Mouse (Mus musculus) forebrain, postnatal 0 days (tissue): ENCODE measurements around the gene Sh3bgr. TPM values are rescaled to one million over a fixed set of nuclear protein-coding genes. Genes with fewer than 3 reads are reported as not detected.

Source experiments
- ATAC-seq: fragments of 200-750 bp; cut with Nextera tagmentation; 2 replicates; pipeline ENCODE4 v1.8.0; 2017; ENCODE audit warnings: mild to moderate bottlenecking, moderate library complexity
- DNase-seq: peaks from one replicate; pipeline ENCODE4 v3.0.0-alpha.2; 2015
- H3K27ac ChIP-seq: fragments of 300-500 bp; sonication (generic); 2 replicates; pipeline ENCODE4 v1.5.1; 2014; ENCODE audit warnings: low read depth, mild to moderate bottlenecking, antibody characterized with exemption, low read length, moderate library complexity, mixed read lengths
- H3K27me3 ChIP-seq: fragments of 300-500 bp; sonication (generic); 2 replicates; pipeline ENCODE4 v1.6.1; 2014; ENCODE audit warnings: mild to moderate bottlenecking, low read length, mixed read lengths; ENCODE audit not compliant: insufficient read depth
- H3K36me3 ChIP-seq: fragments of 300-500 bp; sonication (generic); 2 replicates; pipeline ENCODE4 v1.6.1; 2014; ENCODE audit warnings: mild to moderate bottlenecking, moderate library complexity; ENCODE audit not compliant: insufficient read depth
- H3K4me1 ChIP-seq: fragments of 300-500 bp; sonication (generic); 2 replicates; pipeline ENCODE4 v1.6.1; 2014; ENCODE audit warnings: antibody characterized with exemption; ENCODE audit not compliant: insufficient read depth
- H3K4me2 ChIP-seq: fragments of 300-500 bp; sonication (generic); 2 replicates; pipeline ENCODE4 v1.6.1; 2014; ENCODE audit warnings: low read depth, mild to moderate bottlenecking, moderate library complexity
- H3K4me3 ChIP-seq: fragments of 300-500 bp; sonication (generic); 2 replicates; pipeline ENCODE4 v1.5.1; 2014; ENCODE audit warnings: low read depth, low read length, mixed read lengths
- H3K9ac ChIP-seq: fragments of 300-500 bp; sonication (generic); 2 replicates; pipeline ENCODE4 v1.6.1; 2014; ENCODE audit warnings: mild to moderate bottlenecking
- H3K9me3 ChIP-seq: fragments of 300-500 bp; sonication (generic); 2 replicates; pipeline ENCODE4 v1.6.1; 2016; ENCODE audit warnings: low read length
- CTCF ChIP-seq: sonication (generic); IDR thresholded peaks from 2 replicates; pipeline ENCODE4 v1.5.1; 2016; ENCODE audit warnings: antibody characterized with exemption, control low read depth, low read depth
- WGBS: fragments of 180-500 bp; shearing (Covaris S2); extraction: QIAGEN DNeasy Blood & Tissue Kit; methylation state at CpG from one replicate; pipeline ENCODE4 v1.1.7; 2014; 5-methylcytosine and 5-hydroxymethylcytosine counted together
- polyA plus RNA-seq: library from polyadenylated mRNA; unstranded; fragments of >200 nt; fragmentation: Nextera tagmentation; extraction: Ambion mirVana; gene quantifications from 2 replicates; pipeline ENCODE4 v1.2.1, GENCODE M21; 2015
- total RNA-seq: library from RNA; depleted of rRNA; stranded (reverse); fragments of >200 nt; gene quantifications from 2 replicates; pipeline ENCODE4 v1.2.3, GENCODE M21; 2014

Gene Sh3bgr
- total and polyA plus RNA-seq, 2 experiments from 2014 or later: 0.86 to 3.2 TPM

DNA sequence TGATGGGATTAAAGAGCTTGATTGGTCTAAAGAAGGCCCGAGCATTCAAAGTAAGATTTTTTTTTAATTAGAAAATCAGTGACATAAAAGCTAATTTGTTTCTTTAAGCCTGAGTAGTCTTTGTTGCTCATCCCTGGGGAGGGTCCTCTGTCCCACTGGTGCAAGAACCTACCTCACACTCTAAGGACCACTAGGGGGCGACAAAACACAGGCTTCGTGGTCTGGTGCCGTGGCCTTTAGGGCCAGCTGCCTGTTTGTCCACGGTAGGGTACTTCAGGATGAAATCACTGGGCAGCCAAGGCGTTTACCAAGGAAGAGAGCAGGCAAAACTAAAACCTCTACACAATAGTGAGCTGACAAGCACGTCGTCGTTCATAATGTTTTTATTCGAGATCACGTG lies 30.2 kb downstream of the Sh3bgr start:
- DNase-seq (peak; percentile 81), ATAC-seq (peak; percentile 55; the same call in 1 of the 2 replicates)
- peak; percentile 91 for TF ChIP-seq CTCF
- Histone ChIP-seq H3K36me3 (no peaks in the 10 kb centered on the region), H3K27me3 (no peaks in the 10 kb centered on the region), H3K4me2 (no peak overlapping the region), H3K9ac (no peak overlapping the region), H3K4me3 (no peak overlapping the region), H3K27ac (no peak overlapping the region), H3K4me1 (0 out of 2 replicates have a peak, but pooled peaks cover 4% of the 10 kb centered on the region), H3K9me3 (no peaks in the 10 kb centered on the region)
- 25% methylated on average over 11 of the region's 11 CpGs for WGBS

DNA sequence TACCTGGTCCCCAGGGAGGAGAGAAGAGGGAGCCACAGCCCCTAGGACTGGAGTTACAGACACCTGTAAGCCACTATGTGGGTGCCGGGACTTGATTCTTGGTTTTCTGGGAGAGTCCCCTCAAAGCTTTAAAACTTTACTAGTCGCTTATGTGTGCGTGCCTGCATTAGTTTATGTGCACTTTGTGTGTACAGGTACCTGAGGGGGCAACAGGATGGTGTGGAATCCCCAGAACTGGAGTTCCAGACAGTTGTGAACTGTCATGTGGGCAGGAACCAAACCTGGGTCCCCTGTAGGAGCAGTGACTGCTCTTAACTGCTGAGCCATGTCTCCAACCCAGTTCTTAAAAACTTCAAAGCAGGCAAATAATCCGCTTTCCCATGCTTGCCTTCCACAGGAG lies 31.0 kb downstream of the Sh3bgr start:
- no peak overlapping the region for H3K27ac ChIP-seq
- no peak for ATAC-seq
- DNase-seq: no peak
- TF ChIP-seq CTCF: no peak
- H3K4me1 ChIP-seq: peaks cover 4% of the 10 kb centered on the region; the same call in 1 of the 2 replicates
- H3K9ac ChIP-seq: no peak overlapping the region
- H3K36me3 ChIP-seq: no peaks in the 10 kb centered on the region
- H3K27me3 ChIP-seq: no peaks in the 10 kb centered on the region
- H3K4me3 ChIP-seq: no peak overlapping the region
- H3K9me3 ChIP-seq: no peaks in the 10 kb centered on the region
- whole genome bisulfite sequencing: 94% methylated on average over 4 of the region's 4 CpGs
- no peak overlapping the region for H3K4me2 ChIP-seq

DNA sequence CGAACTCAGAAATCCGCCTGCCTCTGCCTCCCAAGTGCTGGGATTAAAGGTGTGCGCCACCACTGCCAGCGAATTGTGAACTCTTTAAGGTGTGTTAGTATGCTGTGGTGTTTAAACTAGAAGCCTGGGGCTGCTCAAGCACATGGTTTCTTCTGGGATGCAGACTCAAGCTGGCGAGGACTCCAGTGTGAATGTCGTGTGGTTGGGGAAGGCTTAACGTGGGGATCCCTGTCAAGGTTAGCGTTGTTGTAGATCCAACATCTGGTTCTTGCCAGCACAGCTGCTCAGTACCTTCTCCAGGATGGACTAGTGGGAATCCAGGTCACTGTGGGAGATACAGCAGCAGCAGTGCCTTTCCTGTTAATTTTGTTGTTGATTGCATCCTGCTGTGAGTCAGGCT lies 31.7 kb downstream of the Sh3bgr start:
- no peak for TF ChIP-seq CTCF
- Histone ChIP-seq H3K9ac (no peak overlapping the region), H3K27ac (no peak overlapping the region), H3K4me1 (peaks cover 4% of the 10 kb centered on the region; the same call in 1 of the 2 replicates), H3K9me3 (no peaks in the 10 kb centered on the region), H3K27me3 (no peaks in the 10 kb centered on the region), H3K4me3 (no peak overlapping the region), H3K36me3 (no peaks in the 10 kb centered on the region), H3K4me2 (no peak overlapping the region)
- 91% methylated on average over 8 of the region's 8 CpGs for WGBS
- ATAC-seq (no peak), DNase-seq (no peak)

DNA sequence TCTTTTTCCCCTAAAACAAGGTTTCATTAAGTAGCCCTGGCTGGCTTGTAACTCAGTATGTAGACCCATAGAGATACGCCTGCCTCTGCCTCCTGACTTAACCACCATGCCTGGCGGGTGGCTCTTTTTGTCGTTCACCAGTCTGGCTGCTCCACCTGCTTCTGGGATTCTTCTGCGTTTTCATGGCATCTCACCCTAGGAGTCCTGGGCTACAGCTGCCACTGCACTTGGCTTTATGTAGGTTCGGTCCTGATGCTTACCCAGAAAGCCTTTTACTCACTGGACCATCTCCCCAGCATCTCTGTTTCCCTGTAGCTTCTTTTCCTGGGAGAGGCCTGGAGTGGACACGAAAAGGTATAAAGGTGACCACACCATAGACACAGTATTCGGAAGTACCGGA lies 33.7 kb downstream of the Sh3bgr start:
- Histone ChIP-seq H3K4me3 (no peak overlapping the region), H3K36me3 (no peaks in the 10 kb centered on the region), H3K9ac (no peak overlapping the region), H3K27ac (no peak overlapping the region), H3K4me2 (no peak overlapping the region), H3K27me3 (no peaks in the 10 kb centered on the region), H3K9me3 (no peaks in the 10 kb centered on the region), H3K4me1 (peaks cover 4% of the 10 kb centered on the region; the same call in 1 of the 2 replicates)
- 90% methylated on average over 8 of the region's 8 CpGs for WGBS
- ATAC-seq: no peak
- no peak for TF ChIP-seq CTCF
- DNase-seq: no peak

DNA sequence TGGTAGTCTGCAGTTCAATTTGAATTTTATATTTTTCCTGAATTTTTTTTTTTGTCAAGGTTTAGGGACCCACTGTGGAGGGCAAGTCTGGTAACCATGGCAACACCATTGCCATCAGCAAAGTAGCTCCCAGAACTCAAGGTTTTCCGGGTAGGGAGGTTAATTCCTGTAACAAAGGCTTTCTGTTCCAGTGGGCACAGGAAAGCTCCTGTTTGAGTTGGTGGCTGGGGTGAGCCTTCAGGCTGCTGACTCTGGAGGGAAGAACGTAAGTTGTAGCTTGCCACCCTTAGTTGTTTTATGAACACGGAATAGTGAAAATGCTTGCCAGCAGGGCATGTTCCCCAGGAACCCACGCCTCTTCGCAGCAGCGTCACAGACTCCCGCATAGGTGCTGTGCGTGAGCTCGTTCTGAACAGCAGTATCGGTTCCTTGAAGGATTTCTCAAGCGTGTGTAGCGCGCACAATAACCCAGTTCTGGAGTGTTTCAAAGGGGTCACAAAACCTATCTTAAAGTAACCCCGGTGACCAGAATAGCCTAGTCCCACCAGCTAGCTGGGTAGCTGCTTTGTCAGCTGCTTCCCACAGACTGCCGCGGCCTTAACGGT lies 35.2 kb downstream of the Sh3bgr start, which contains the start of gene B3galt5:
TSS of gene B3galt5 (plus strand) at position 436 of the 605 bp plus-strand sequence.
- Histone ChIP-seq H3K4me2 (peak within 1 kb of the TSS; percentile 26), H3K36me3 (no peaks in the 10 kb centered on the region), H3K27ac (peak within 1 kb of the TSS; percentile 73), H3K4me1 (peaks cover 4% of the 10 kb centered on the region; the same call in 1 of the 2 replicates), H3K4me3 (peak within 1 kb of the TSS; percentile 7; the same call in 1 of the 2 replicates), H3K9ac (peak within 1 kb of the TSS; percentile 31; the same call in 1 of the 2 replicates), H3K9me3 (no peaks in the 10 kb centered on the region), H3K27me3 (no peaks in the 10 kb centered on the region)
- WGBS: 35% methylated on average over 17 of the region's 17 CpGs
- ATAC-seq (peak; percentile 81), DNase-seq (peak; percentile 65)
- no peak for TF ChIP-seq CTCF

DNA sequence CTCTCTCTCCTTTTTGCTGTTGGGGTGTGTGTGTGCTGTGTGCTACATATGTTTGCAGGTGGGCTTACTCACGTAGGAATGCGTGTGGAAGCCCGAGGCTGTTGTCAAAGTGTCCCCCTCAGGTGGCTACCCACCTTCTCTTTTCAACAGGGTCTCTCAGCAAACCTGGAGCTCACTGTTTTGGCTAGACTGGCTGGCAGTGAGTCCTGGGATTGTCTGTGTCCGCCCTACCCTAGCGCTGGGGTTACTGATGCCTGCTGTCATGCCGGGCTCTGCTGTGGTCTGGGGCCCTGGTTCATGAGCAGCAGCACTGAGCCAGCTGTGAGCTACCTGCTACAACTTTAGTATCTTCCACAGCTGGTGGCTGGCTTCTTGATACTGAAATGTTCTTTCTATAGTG lies 44.2 kb downstream of the Sh3bgr start:
- no peaks in the 10 kb centered on the region for H3K4me1 ChIP-seq
- DNase-seq: no peak
- no peaks in the 10 kb centered on the region for H3K27me3 ChIP-seq
- no peak for TF ChIP-seq CTCF
- WGBS: 78% methylated on average over 6 of the region's 6 CpGs
- no peak overlapping the region for H3K4me3 ChIP-seq
- ATAC-seq: no peak
- H3K9ac ChIP-seq: no peak overlapping the region
- no peaks in the 10 kb centered on the region for H3K36me3 ChIP-seq
- H3K27ac ChIP-seq: no peak overlapping the region
- H3K9me3 ChIP-seq: no peaks in the 10 kb centered on the region
- no peak overlapping the region for H3K4me2 ChIP-seq

DNA sequence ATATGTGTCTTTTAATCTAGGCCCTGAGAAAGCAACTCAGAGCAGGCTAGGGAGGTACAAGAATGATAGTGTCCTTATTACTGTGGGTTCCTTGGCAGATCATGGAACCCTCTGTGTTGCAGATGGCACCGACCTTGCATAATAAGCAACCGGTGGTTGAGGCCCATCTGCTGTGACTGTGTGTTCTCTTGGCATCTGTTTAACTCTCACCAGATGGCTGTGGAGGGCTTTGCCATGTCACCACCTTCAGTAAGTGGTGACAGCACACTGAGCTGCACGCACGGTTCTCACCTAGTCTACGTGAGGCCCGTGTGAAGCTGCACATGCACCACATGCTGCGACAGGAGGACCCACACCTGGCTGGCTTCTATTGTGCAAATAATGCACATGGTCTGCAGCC lies 49.4 kb downstream of the Sh3bgr start:
- H3K4me1 ChIP-seq: no peaks in the 10 kb centered on the region
- no peak for TF ChIP-seq CTCF
- peak; percentile 86 for DNase-seq
- no peaks in the 10 kb centered on the region for H3K36me3 ChIP-seq
- peak; percentile 93 for ATAC-seq
- no peaks in the 10 kb centered on the region for H3K9me3 ChIP-seq
- H3K9ac ChIP-seq: no peak overlapping the region
- H3K27ac ChIP-seq: no peak overlapping the region
- H3K4me2 ChIP-seq: no peak overlapping the region
- H3K4me3 ChIP-seq: no peak overlapping the region
- 55% methylated on average over 7 of the region's 7 CpGs for WGBS
- H3K27me3 ChIP-seq: no peaks in the 10 kb centered on the region
